Mouse (Mus musculus) MEL (cell line): ENCODE measurements at regions not wholly inside any gene's neighbourhood (a gene's known extent, or its start where the extent isn't known, plus 50 kb on each side); places are given as distances from the start of the nearest gene placed in this dataset.
A peak's percentile ranks its signal among the peaks of the same experiment; 100 is the strongest.
"Not testable (repeated sequence)": the region's sequence is repeated elsewhere in the genome, so short reads cannot be mapped to it uniquely, and the experiment has no call there.

Experiments used
- DNase-seq: peaks from one replicate; pipeline ENCODE4 v3.0.0; 2011; ENCODE audit warnings: low read depth, low spot score
- H3K27ac ChIP-seq: 2 replicates; pipeline ENCODE4 v1.5.1; 2012; ENCODE audit warnings: low read depth, mild to moderate bottlenecking, control low read depth, low read length, moderate library complexity; ENCODE audit not compliant: control insufficient read depth
- H3K27me3 ChIP-seq, 2 experiments: fragments of 150-350 bp in 1 of 2; sonication (generic) in 1 of 2; 2 replicates each; pipeline ENCODE4 v1.6.1; 2012; ENCODE audit warnings: low read length in 2 of 2, mild to moderate bottlenecking in 2 of 2, improper control_type of control experiment in 1 of 2, moderate library complexity in 1 of 2; ENCODE audit not compliant: insufficient read depth in 2 of 2, control insufficient read depth in 1 of 2
- H3K36me3 ChIP-seq, 2 experiments: 2 replicates each; pipeline ENCODE4 v1.6.1; 2012 to 2014; ENCODE audit warnings: low read length in 2 of 2, improper control_type of control experiment in 1 of 2, inconsistent platforms in 1 of 2, mild to moderate bottlenecking in 1 of 2; ENCODE audit not compliant: insufficient read depth in 2 of 2, control insufficient read depth in 1 of 2
- H3K4me1 ChIP-seq, 2 experiments: fragments of 150-350 bp in 1 of 2; sonication (generic) in 1 of 2; 2 replicates each; pipeline ENCODE4 v1.6.1; 2012; ENCODE audit warnings: low read length in 2 of 2, improper control_type of control experiment in 1 of 2, mild to moderate bottlenecking in 1 of 2; ENCODE audit not compliant: insufficient read depth in 2 of 2, control insufficient read depth in 1 of 2
- H3K4me3 ChIP-seq, 2 experiments: fragments of 150-350 bp in 1 of 2; sonication (generic) in 1 of 2; 2 replicates each; pipeline ENCODE4 v1.5.1; 2012; ENCODE audit warnings: low read depth in 2 of 2, low read length in 2 of 2, mild to moderate bottlenecking in 2 of 2, moderate library complexity in 2 of 2, control low read depth in 1 of 2, improper control_type of control experiment in 1 of 2; ENCODE audit not compliant: control insufficient read depth in 1 of 2, insufficient read depth in 1 of 2
- H3K79me2 ChIP-seq: 2 replicates; pipeline ENCODE4 v1.6.1; 2012; ENCODE audit warnings: mild to moderate bottlenecking, low read length, moderate library complexity; ENCODE audit not compliant: control insufficient read depth, poor library complexity, insufficient read depth
- H3K9ac ChIP-seq: 2 replicates; pipeline ENCODE4 v1.6.1; 2012; ENCODE audit warnings: low read depth, mild to moderate bottlenecking, control low read depth, low read length, moderate library complexity; ENCODE audit not compliant: control insufficient read depth, poor library complexity, severe bottlenecking
- H3K9me3 ChIP-seq: fragments of 150-350 bp; sonication (generic); replicated peaks from 2 replicates; pipeline ENCODE4 v1.6.1; 2012; ENCODE audit warnings: mild to moderate bottlenecking, low read length, improper control_type of control experiment, moderate library complexity; ENCODE audit not compliant: insufficient read depth
- CTCF ChIP-seq, 3 experiments: IDR thresholded peaks in 2 of 3; conservative IDR thresholded peaks in 1 of 3; 2 replicates each; pipeline ENCODE4 v1.5.1; 2011 to 2012; ENCODE audit warnings: low read length in 3 of 3, low read depth in 2 of 3, mild to moderate bottlenecking in 2 of 3, improper control_type of control experiment in 1 of 3, inconsistent platforms in 1 of 3, mixed read lengths in 1 of 3, moderate library complexity in 1 of 3; ENCODE audit not compliant: control insufficient read depth in 1 of 3, insufficient read depth in 1 of 3, poor library complexity in 1 of 3, severe bottlenecking in 1 of 3
- EP300 ChIP-seq, 2 experiments: IDR thresholded peaks; 2 replicates each; pipeline ENCODE4 v1.6.1; 2011; ENCODE audit warnings: improper control_type of control experiment in 2 of 2, low read length in 2 of 2, low read depth in 1 of 2, mild to moderate bottlenecking in 1 of 2
- GATA1 ChIP-seq: IDR thresholded peaks from 2 replicates; pipeline ENCODE4 v1.6.1; 2011; ENCODE audit warnings: low read depth, low read length, improper control_type of control experiment
- JUND ChIP-seq: IDR thresholded peaks from 2 replicates; pipeline ENCODE4 v1.6.1; 2011; ENCODE audit warnings: low read depth, mild to moderate bottlenecking, improper control_type of control experiment, low read length
- MAZ ChIP-seq: IDR thresholded peaks from 2 replicates; pipeline ENCODE4 v1.6.1; 2012; ENCODE audit warnings: low read depth, mild to moderate bottlenecking, inconsistent platforms, low read length, improper control_type of control experiment
- MYB ChIP-seq: IDR thresholded peaks from 2 replicates; pipeline ENCODE4 v1.6.1; 2011; ENCODE audit warnings: mild to moderate bottlenecking, low read depth, low read length, improper control_type of control experiment
- POLR2A ChIP-seq, 2 experiments: IDR thresholded peaks; 2 replicates each; pipeline ENCODE4 v1.6.1; 2011 to 2012; ENCODE audit warnings: low read length in 2 of 2, mild to moderate bottlenecking in 2 of 2, control low read depth in 1 of 2, improper control_type of control experiment in 1 of 2, low read depth in 1 of 2, moderate library complexity in 1 of 2; ENCODE audit not compliant: control insufficient read depth in 1 of 2, insufficient read depth in 1 of 2, poor library complexity in 1 of 2
- SIN3A ChIP-seq: IDR thresholded peaks from 2 replicates; pipeline ENCODE4 v1.6.1; 2012; ENCODE audit warnings: low read length, improper control_type of control experiment, inconsistent platforms
- TAL1 ChIP-seq: IDR thresholded peaks from 2 replicates; pipeline ENCODE4 v1.6.1; 2012; ENCODE audit warnings: mild to moderate bottlenecking, inconsistent platforms, low read length, moderate library complexity, mixed read lengths
- TBP ChIP-seq: IDR thresholded peaks from 2 replicates; pipeline ENCODE4 v1.8.0; 2011; ENCODE audit warnings: low read depth, low read length, improper control_type of control experiment

DNA sequence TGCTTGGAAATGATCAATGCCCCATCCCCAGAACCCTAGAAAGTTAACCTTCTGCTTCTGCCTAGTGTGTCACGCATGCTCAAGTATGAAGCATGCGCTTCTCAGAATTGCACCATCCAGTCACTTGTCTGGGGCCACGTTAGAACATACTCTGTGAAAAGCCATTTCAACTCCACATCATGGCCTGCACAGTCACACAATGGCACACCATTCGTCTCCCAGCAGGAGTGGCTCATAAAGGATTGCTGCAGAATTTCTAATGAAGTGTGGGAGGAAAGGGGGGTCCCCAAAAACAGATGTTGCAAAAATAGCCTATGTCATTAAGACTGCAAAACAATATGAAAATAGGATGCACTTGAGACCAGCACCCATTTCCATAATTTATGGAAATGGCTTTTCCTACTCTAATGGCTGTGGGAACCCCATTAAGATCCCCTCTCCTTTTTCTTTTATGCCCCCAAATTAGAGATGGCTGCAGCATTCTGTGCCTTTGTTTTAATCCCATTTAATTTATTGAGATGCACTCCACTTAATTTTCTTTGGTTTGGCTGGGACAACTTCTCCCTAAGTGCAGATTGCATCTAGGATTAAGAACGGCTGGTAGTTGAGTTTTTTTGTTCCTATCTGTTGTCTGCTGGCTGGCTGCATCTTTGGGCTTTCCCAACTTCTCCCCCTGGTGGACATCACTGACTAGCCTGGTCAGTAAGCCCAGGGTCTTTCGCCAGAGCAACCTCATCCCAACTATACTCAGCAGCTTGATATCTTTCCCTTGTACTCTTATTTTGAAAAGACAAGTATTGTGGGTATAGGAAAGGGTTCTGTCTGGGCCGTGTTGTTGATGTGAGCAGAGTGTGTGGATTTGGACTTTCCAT lies 294.5 kb downstream of the Med10 start:
- Histone ChIP-seq H3K4me3 (no peak overlapping the region), H3K27ac (no peak overlapping the region), H3K9me3 (no peaks in the 10 kb centered on the region), H3K79me2 (no peaks in the 10 kb centered on the region), H3K4me1 (no peaks in the 10 kb centered on the region; a peak in 1 of 4 replicates), H3K27me3 (no peaks in the 10 kb centered on the region), H3K36me3 (no peaks in the 10 kb centered on the region), H3K9ac (no peak overlapping the region)
- DNase-seq: no peak
- TF ChIP-seq MYB (no peak), CTCF (IDR thresholded peaks at IDR 0.05 in 2 of 3, conservative IDR thresholded peaks at IDR 0.05 in 1 of 3; ENCODE audit: control insufficient read depth in 1 of 3, insufficient read depth in 1 of 3, low read depth in 2 of 3, low read length in 3 of 3, poor library complexity in 1 of 3, severe bottlenecking in 1 of 3) (peak in 2 of 3 experiments; percentile 6 to 13; a peak in 1 of 6 replicates)

DNA sequence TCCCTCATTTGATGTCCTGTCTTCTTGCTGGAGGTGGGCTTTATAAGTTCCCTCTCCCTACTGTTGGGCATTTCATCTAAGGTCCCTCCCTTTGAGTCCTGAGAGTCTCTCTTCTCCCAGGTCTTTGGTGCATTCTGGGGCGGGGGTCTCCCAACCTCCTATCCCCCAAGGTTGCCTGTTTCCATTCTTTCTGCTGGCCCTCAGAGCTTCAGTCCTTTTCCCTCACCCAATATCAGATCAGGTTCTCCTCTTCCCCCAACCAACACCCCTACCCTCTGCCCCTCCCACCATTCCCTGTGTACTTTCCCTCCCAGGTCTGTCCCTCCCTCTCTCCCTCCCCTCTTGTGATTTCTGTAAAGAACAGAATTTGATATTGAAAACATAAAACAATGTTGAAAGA lies 297.9 kb downstream of the Med10 start:
- H3K4me1 ChIP-seq: peaks cover 3 to 23% of the 10 kb centered on the region in 2 experiments; a peak in 3 of 4 replicates
- not testable (repeated sequence) for H3K27me3 ChIP-seq, DNase-seq, H3K4me3 ChIP-seq, H3K9ac ChIP-seq, H3K27ac ChIP-seq, H3K9me3 ChIP-seq, H3K79me2 ChIP-seq
- H3K36me3 ChIP-seq: peaks cover 0 to 28% of the 10 kb centered on the region in 2 experiments; a peak in 2 of 4 replicates

- DNase-seq: peak; percentile 80
- H3K79me2 ChIP-seq: no peaks in the 10 kb centered on the region
- peak overlapping the region; percentile 94 for H3K27ac ChIP-seq
- no peaks in the 10 kb centered on the region for H3K27me3 ChIP-seq
- H3K9me3 ChIP-seq: no peaks in the 10 kb centered on the region
- TF ChIP-seq MYB: no peak
- TF ChIP-seq SIN3A: 0 out of 2 replicates have a peak, but pooled peaks have one; percentile 18
- peak in 1 of 2 experiments; percentile 25; a peak in 1 of 4 replicates for TF ChIP-seq POLR2A (IDR thresholded peaks at IDR 0.05; ENCODE audit: control insufficient read depth in 1 of 2, insufficient read depth in 1 of 2, low read depth in 1 of 2, low read length in 2 of 2, poor library complexity in 1 of 2)
- peaks cover 0 to 32% of the 10 kb centered on the region in 2 experiments; a peak in 2 of 4 replicates for H3K36me3 ChIP-seq
- H3K4me3 ChIP-seq: peak overlapping the region in 1 of 2 experiments; percentile 8; a peak in 1 of 4 replicates
- peaks cover 3 to 29% of the 10 kb centered on the region in 2 experiments; a peak in 3 of 4 replicates for H3K4me1 ChIP-seq
- H3K9ac ChIP-seq: peak overlapping the region; percentile 56
Observed at GRCm38 (mm10) chr13:70103021-70103420, 300.8 kb downstream of the Med10 start.

DNA sequence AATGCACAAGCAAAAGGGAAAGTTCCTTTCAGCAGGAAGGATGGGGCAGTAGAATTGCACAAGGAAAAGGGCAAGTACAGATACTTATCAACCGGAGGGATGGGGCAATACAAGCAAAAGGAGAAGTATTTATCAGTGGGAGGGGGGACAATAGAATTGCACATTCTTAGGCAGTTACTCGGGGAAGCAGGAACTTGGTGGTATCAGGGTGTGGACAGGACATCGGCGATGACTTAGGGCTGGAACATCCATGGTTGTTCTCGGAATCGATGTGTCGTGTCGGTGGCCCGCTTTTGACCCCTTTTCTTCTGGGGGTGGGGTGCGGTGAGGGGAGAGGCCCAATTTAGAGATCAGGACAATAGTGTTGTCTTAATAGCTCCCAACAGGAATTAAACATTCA lies 301.3 kb downstream of the Med10 start:
- not testable (repeated sequence) for H3K9me3 ChIP-seq, H3K79me2 ChIP-seq, H3K27me3 ChIP-seq
- peak overlapping the region; percentile 12 to 37; a peak in 1 of 4 replicates for H3K4me3 ChIP-seq
- H3K4me1 ChIP-seq: peaks cover 3 to 29% of the 10 kb centered on the region in 2 experiments; a peak in 3 of 4 replicates
- H3K9ac ChIP-seq: peak overlapping the region; percentile 59
- peak; percentile 87 for DNase-seq
- peaks cover 0 to 32% of the 10 kb centered on the region in 2 experiments; a peak in 2 of 4 replicates for H3K36me3 ChIP-seq
- TF ChIP-seq TBP (0 out of 2 replicates have a peak, but pooled peaks have one; percentile 22), JUND (peak; percentile 66), MAZ (peak; percentile 59; the same call in 1 of the 2 replicates), SIN3A (peak; percentile 41; the same call in 1 of the 2 replicates), TAL1 (peak; percentile 21; the same call in 1 of the 2 replicates), EP300 (IDR thresholded peaks at IDR 0.05; ENCODE audit: low read depth in 1 of 2, low read length in 2 of 2) (peak; percentile 73 to 74), GATA1 (peak; percentile 51), MYB (peak; percentile 54; the same call in 1 of the 2 replicates)
- TF ChIP-seq, all 39 proteins: peak for 8; not testable (repeated sequence) for 31
- H3K27ac ChIP-seq: peak overlapping the region; percentile 99
